ENCODE assay signal across 30 mouse cellular contexts in the genomic region with DNA sequence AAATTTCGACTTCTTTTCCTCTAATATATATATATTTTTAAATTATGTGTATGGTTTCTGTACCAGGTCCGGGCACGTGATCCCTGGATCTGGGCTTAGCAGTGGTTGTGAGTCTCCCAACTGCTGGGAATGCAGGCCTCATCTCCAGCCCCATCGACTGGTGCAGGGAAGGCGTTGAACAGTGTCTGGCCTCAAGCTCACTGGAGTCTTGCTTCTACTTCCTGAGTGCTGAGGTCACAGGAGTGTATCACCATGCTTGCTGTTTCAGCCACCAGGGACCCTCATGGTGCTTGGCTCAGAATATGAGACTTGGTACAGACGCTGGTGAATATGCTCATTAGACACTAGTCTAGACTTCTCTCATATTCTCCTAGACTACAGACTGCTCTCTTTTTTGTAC. TPM values are rescaled to one million over a fixed set of nuclear protein-coding genes. Genes with fewer than 3 reads are reported as not detected.
DNase-seq lines count a peak whose midpoint lies in the region; ATAC-seq lines count a peak whose summit lies in the region.
"Had no signal": no experiment of that assay in that cellular context is flagged by ENCODE, and none has a peak within 500 bp of the region (broad histone marks: within the 10 kb centered on the region; RNA-seq: fewer than 3 reads in every experiment).

No protein-coding gene starts in this region.

- H3K4me1 ChIP-seq in forebrain, embryonic 12.5 days: peaks cover 21% of the 10 kb centered on the region
- peaks cover 8% of the 10 kb centered on the region for H3K4me1 ChIP-seq in forebrain, embryonic 14.5 days (ENCODE audit: control insufficient read depth, insufficient read depth, low read length)
- peaks cover 14% of the 10 kb centered on the region for H3K4me1 ChIP-seq in heart, embryonic 10.5 days

- H3K27me3 ChIP-seq in forebrain, embryonic 12.5 days: no peaks in the 10 kb centered on the region
- no peaks in the 10 kb centered on the region for H3K27me3 ChIP-seq in forebrain, embryonic 14.5 days (replicated peaks; ENCODE audit: control insufficient read depth, insufficient read depth, low read length)
- no peaks in the 10 kb centered on the region for H3K27me3 ChIP-seq in heart, embryonic 10.5 days (ENCODE audit: insufficient read depth, poor library complexity, severe bottlenecking)
- H3K27me3 ChIP-seq: embryonic facial prominence, embryonic 13.5 days; Patski had no signal

- peak overlapping the region; percentile 59 for H3K27ac ChIP-seq in forebrain, embryonic 12.5 days
- no peak overlapping the region for H3K27ac ChIP-seq in forebrain, embryonic 14.5 days (ENCODE audit: low read depth, low read length)
- H3K27ac ChIP-seq in heart, embryonic 10.5 days: no peak overlapping the region
- H3K27ac ChIP-seq: embryonic facial prominence, embryonic 10.5 days; embryonic facial prominence, embryonic 13.5 days; heart, adult 2 months; hindbrain, embryonic 14.5 days; hindbrain, postnatal 0 days had no signal

- H3K4me2 ChIP-seq in forebrain, embryonic 12.5 days: no peak overlapping the region
- no peak overlapping the region for H3K4me2 ChIP-seq in forebrain, embryonic 14.5 days (ENCODE audit: low read length)
- H3K4me2 ChIP-seq: embryonic facial prominence, embryonic 13.5 days; heart, embryonic 11.5 days; hindbrain, embryonic 14.5 days had no signal

- no peak overlapping the region for H3K9ac ChIP-seq in forebrain, embryonic 12.5 days
- H3K9ac ChIP-seq in forebrain, embryonic 14.5 days (ENCODE audit: low read length): no peak overlapping the region
- H3K9ac ChIP-seq: embryonic facial prominence, embryonic 13.5 days; hindbrain, embryonic 14.5 days had no signal

- no peak for DNase-seq in forebrain, embryonic 14.5 days (ENCODE audit: low spot score)
- peak; percentile 45 for DNase-seq in heart, embryonic 10.5 days (ENCODE audit: low spot score)
- DNase-seq in heart, postnatal 4 days: no peak
- DNase-seq in thymus, postnatal 4 days: peak; percentile 10
- no peak for DNase-seq in thymus, postnatal 0 days (ENCODE audit: low spot score)
- peak; percentile 62 for DNase-seq in R1 (ENCODE audit: low read depth, low spot score)
- DNase-seq in embryo, embryonic 10 days (ENCODE audit: low spot score): no peak
- DNase-seq: adrenal gland, adult 2 months; adrenal gland, postnatal 14 days; cerebellum, adult 11 months; cerebellum, adult 2 months; cerebellum, adult 9-11 months; cerebellum, postnatal 25 days; embryo, embryonic 11 days; gastrocnemius, postnatal 25 days; heart, adult 2 months; heart, postnatal 36 days; kidney, adult 2 months had no signal

- no peak for ATAC-seq in forebrain, embryonic 12.5 days (ENCODE audit: low FRiP score)
- no peak for ATAC-seq in forebrain, embryonic 14.5 days
- ATAC-seq: CD4-positive, CD25-positive, alpha-beta regulatory T cell, adult 4 months; hindbrain, postnatal 0 days; inflammation-experienced regulatory T-cells, adult 6 months; intestine, postnatal 0 days; Patski had no signal

- no peak overlapping the region for H3K4me3 ChIP-seq in forebrain, embryonic 12.5 days (replicated peaks)
- no peak overlapping the region for H3K4me3 ChIP-seq in forebrain, embryonic 14.5 days (ENCODE audit: low read depth, low read length)
- H3K4me3 ChIP-seq in heart, embryonic 10.5 days: no peak overlapping the region
- H3K4me3 ChIP-seq: embryonic facial prominence, embryonic 10.5 days; embryonic facial prominence, embryonic 13.5 days; erythroblast, embryonic 14.5 days; heart, adult 2 months had no signal

- 90% methylated on average over 6 of the region's 6 CpGs for WGBS in forebrain, embryonic 12.5 days
- 90% methylated on average over 6 of the region's 6 CpGs for WGBS in forebrain, embryonic 14.5 days
- WGBS in heart, embryonic 10.5 days: 88% methylated on average over 6 of the region's 6 CpGs

- H3K9me3 ChIP-seq in forebrain, embryonic 12.5 days: no peaks in the 10 kb centered on the region
- no peaks in the 10 kb centered on the region for H3K9me3 ChIP-seq in forebrain, embryonic 14.5 days (replicated peaks; ENCODE audit: control insufficient read depth, low read length)
- no peaks in the 10 kb centered on the region for H3K9me3 ChIP-seq in heart, embryonic 10.5 days
- H3K9me3 ChIP-seq: embryonic facial prominence, embryonic 10.5 days; embryonic facial prominence, embryonic 13.5 days; G1E had no signal

- peaks cover 5% of the 10 kb centered on the region; the same call in 1 of the 2 replicates for H3K36me3 ChIP-seq in forebrain, embryonic 12.5 days (replicated peaks)
- H3K36me3 ChIP-seq in forebrain, embryonic 14.5 days (ENCODE audit: control insufficient read depth, insufficient read depth, low read length): no peaks in the 10 kb centered on the region
- peaks cover 16% of the 10 kb centered on the region; the same call in 1 of the 2 replicates for H3K36me3 ChIP-seq in heart, embryonic 10.5 days

RNA-seq across cellular contexts. Expression of a gene that starts 19.2 kb away (rescaled TPM):
- polyA plus RNA-seq in forebrain, embryonic 12.5 days (2016; fragmentation: Nextera tagmentation; extraction: Ambion mirVana): 197 and 211 TPM in 2 replicates
- polyA plus RNA-seq in forebrain, embryonic 14.5 days (2014; fragmentation: Nextera tagmentation; extraction: Ambion mirVana): 166 and 196 TPM in 2 replicates
- polyA plus RNA-seq in heart, embryonic 10.5 days (2016; fragmentation: Nextera tagmentation; extraction: Ambion mirVana): 177 and 187 TPM in 2 replicates
- 100 to 1,000 TPM; 202 to 209 TPM for total RNA-seq in heart, postnatal 4 days (2021)
- 117 TPM in 2 replicates for polyA plus RNA-seq in thymus, postnatal 0 days (2015; fragmentation: Nextera tagmentation; extraction: Ambion mirVana)

RNA-seq across cellular contexts. Expression of a gene that starts 44.3 kb away (rescaled TPM):
- polyA plus RNA-seq in forebrain, embryonic 12.5 days (2016; fragmentation: Nextera tagmentation; extraction: Ambion mirVana): 78.7 and 102 TPM in 2 replicates
- polyA plus RNA-seq in forebrain, embryonic 14.5 days (2014; fragmentation: Nextera tagmentation; extraction: Ambion mirVana): 72.8 and 84.8 TPM in 2 replicates
- polyA plus RNA-seq in heart, embryonic 10.5 days (2016; fragmentation: Nextera tagmentation; extraction: Ambion mirVana): 84.7 and 105 TPM in 2 replicates
- 10 to 100 TPM; 27.9 to 30.5 TPM for total RNA-seq in heart, postnatal 4 days (2021)
- polyA plus RNA-seq in thymus, postnatal 0 days (2015; fragmentation: Nextera tagmentation; extraction: Ambion mirVana): 75.2 and 89.4 TPM in 2 replicates

Comparison
In these comparisons a context has a peak if more than half of its experiments do, and no peak if none do; other contexts are left out.
1. DNase-seq: peak in heart, embryonic 10.5 days (single experiment), thymus, postnatal 4 days (single experiment) and R1 (single experiment); none in forebrain, embryonic 14.5 days (single experiment), heart, postnatal 4 days (single experiment), thymus, postnatal 0 days (single experiment) and embryo, embryonic 10 days (single experiment).